Mouse (Mus musculus): ENCODE measurements around the gene Nprl2.

DNA sequence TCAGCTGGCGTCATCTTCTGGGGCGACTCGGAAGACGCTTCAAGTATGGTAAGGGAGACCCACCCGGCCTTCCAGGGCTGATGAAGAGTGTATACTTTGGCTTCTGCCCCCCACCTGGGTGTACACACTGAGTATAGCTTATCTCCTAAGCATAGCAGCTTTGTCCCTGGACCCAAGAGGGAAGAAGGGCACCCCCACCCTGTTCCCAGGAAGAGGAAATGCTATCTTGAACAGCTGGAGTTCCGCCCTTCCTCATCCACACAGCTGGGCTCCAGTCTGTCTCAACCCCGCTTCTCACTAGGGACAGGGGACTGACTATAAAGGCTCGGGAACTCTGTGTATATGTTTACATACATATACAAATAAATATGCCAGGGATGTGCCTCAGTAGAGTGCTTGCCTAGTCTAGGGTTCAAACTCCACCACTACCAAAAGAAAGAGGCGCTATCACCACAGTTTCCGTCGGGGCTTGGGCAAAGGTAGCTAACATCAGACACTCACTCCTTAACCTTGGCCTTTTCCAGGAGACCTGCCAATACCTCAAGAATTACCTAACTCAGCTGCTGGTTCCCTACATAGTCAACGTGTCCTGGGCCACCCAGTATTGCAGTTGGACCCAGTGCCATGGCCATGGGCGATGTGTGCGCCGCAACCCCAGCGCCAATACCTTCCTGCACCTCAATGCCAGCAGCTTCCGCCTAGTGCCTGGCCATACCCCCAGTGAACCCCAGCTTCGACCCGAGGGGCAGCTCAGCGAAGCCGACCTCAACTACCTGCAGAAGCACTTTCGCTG lies 29.7 kb downstream of the Nprl2 start:
- no peak for TF ChIP-seq USF2 (conservative IDR thresholded peaks at IDR 0.05; ENCODE audit: low read depth, low read length)
- TF ChIP-seq TCF12 (IDR thresholded peaks at IDR 0.05; ENCODE audit: low read depth, low read length), result no peak
- no peak for TF ChIP-seq POLR2AphosphoS2 (IDR thresholded peaks at IDR 0.05; ENCODE audit: low read depth, low read length)
- no peak for TF ChIP-seq POLR2A (IDR thresholded peaks at IDR 0.05; ENCODE audit: low read depth, low read length)
- TF ChIP-seq MAZ (IDR thresholded peaks at IDR 0.05; ENCODE audit: low read depth, low read length), result no peak
